Mouse (Mus musculus): Measurements from ENCODE around the gene Cln3.

Gene Cln3

GRCm38 (mm10) chr7:126585717-126586116 lies at the start of gene Cln3:
TSS of gene Cln3 (minus strand) at chr7:126585817.
- no peak for DNase-seq (ENCODE audit: low spot score)

- no peak for DNase-seq (ENCODE audit: low spot score)
These were observed 49.8 kb upstream of the Cln3 start for GRCm38 (mm10) chr7:126635375-126635774.

- no peak for DNase-seq (ENCODE audit: low spot score)
These were observed 46.9 kb upstream of the Cln3 start for GRCm38 (mm10) chr7:126632478-126632877.

- DNase-seq (ENCODE audit: low spot score): no peak
These were observed 45.4 kb upstream of the Cln3 start, which contains the start of gene Nupr1 for GRCm38 (mm10) chr7:126630824-126631518. TSS of gene Nupr1 (minus strand) at chr7:126630861.

GRCm38 (mm10) chr7:126629915-126630314 lies 44.3 kb upstream of the Cln3 start:
- DNase-seq (ENCODE audit: low spot score): no peak

- DNase-seq (ENCODE audit: low spot score): peak; percentile 41
These were observed 42.5 kb upstream of the Cln3 start for GRCm38 (mm10) chr7:126628111-126628510.

GRCm38 (mm10) chr7:126625807-126626600 lies 40.4 kb upstream of the Cln3 start:
- DNase-seq (ENCODE audit: low spot score): no peak

GRCm38 (mm10) chr7:126625369-126625768 lies 39.8 kb upstream of the Cln3 start:
- DNase-seq (ENCODE audit: low spot score): no peak

- DNase-seq (ENCODE audit: low spot score): no peak
These were observed 39.2 kb upstream of the Cln3 start for GRCm38 (mm10) chr7:126624774-126625173.

- no peak for DNase-seq (ENCODE audit: low spot score)
These were observed 37.8 kb upstream of the Cln3 start for GRCm38 (mm10) chr7:126623381-126623780.

GRCm38 (mm10) chr7:126621452-126622359 lies 36.1 kb upstream of the Cln3 start:
- DNase-seq (ENCODE audit: low spot score): no peak

- DNase-seq (ENCODE audit: low spot score): no peak
These were observed 34.1 kb upstream of the Cln3 start for GRCm38 (mm10) chr7:126619559-126620275.

- DNase-seq (ENCODE audit: low spot score): no peak
These were observed 31.1 kb upstream of the Cln3 start for GRCm38 (mm10) chr7:126616707-126617106.

GRCm38 (mm10) chr7:126612736-126613135 lies 27.1 kb upstream of the Cln3 start:
- DNase-seq (ENCODE audit: low spot score): no peak

GRCm38 (mm10) chr7:126607796-126608195 lies 22.2 kb upstream of the Cln3 start:
- no peak for DNase-seq (ENCODE audit: low spot score)

- no peak for DNase-seq (ENCODE audit: low spot score)
These were observed 21.4 kb upstream of the Cln3 start for GRCm38 (mm10) chr7:126607064-126607463.

- no peak for DNase-seq (ENCODE audit: low spot score)
These were observed 21.0 kb upstream of the Cln3 start for GRCm38 (mm10) chr7:126606611-126607010.

GRCm38 (mm10) chr7:126602650-126603049 lies 17.0 kb upstream of the Cln3 start:
- DNase-seq (ENCODE audit: low spot score): no peak

GRCm38 (mm10) chr7:126601896-126602295 lies 16.3 kb upstream of the Cln3 start:
- no peak for DNase-seq (ENCODE audit: low spot score)

- DNase-seq (ENCODE audit: low spot score): no peak
These were observed 13.3 kb upstream of the Cln3 start for GRCm38 (mm10) chr7:126598919-126599318.

GRCm38 (mm10) chr7:126596414-126596813 lies 10.8 kb upstream of the Cln3 start:
- DNase-seq (ENCODE audit: low spot score): no peak

- no peak for DNase-seq (ENCODE audit: low spot score)
These were observed 10.3 kb upstream of the Cln3 start for GRCm38 (mm10) chr7:126595890-126596289.

All from yolk sac, embryonic 10.5 days (tissue).